Mouse (Mus musculus): ENCODE measurements around the gene Obscn. TPM values are rescaled to one million over a fixed set of nuclear protein-coding genes. Genes with fewer than 3 reads are reported as not detected.
A peak's percentile ranks its signal among the peaks of the same experiment; 100 is the strongest.

Obscn gene
- total and polyA plus RNA-seq, 3 experiments: 0.08 to 0.54 TPM; not detected in 1

DNA sequence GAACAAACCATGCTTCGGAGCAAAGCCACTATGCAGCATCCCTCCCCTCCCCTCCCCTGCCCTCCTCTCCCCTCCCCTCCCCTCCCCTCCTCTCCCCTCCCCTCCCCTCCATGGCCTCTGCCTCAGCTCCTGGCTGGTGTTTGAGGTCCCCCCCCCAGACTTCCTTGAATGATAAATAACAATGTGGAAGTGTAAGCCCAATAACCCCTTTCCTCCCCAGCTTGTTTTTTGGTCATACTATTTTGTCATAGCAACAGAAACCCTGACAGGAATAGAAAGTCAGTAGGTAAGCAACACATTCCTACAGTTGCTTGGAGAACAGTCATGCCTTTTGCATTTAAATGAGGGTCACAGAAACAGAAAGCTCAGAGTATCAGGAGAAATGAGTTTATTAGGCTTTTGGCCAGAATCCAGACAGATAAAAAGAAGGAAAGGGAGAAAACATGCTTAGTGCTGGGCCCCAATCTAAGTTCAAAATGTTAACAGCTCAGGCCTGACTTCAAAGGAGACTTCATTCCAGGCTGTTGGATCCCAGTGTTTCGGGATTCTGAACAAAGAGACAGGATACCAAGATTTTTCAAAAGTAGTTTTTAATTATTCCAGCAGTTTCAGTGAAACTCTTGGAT, 29.5 kb upstream of the Obscn start:
- peak overlapping the region; percentile 97 for H3K27ac ChIP-seq (ENCODE audit: control insufficient read depth, low read depth, low read length)
- peaks cover 22 to 37% of the 10 kb centered on the region in 2 experiments for H3K4me1 ChIP-seq (ENCODE audit: control insufficient read depth in 1 of 2, insufficient read depth in 2 of 2, low read length in 2 of 2)
- peaks cover 10% of the 10 kb centered on the region for H3K79me2 ChIP-seq (ENCODE audit: control insufficient read depth, insufficient read depth, low read length, poor library complexity)
- H3K9me3 ChIP-seq (replicated peaks; ENCODE audit: insufficient read depth, low read length): no peaks in the 10 kb centered on the region
- H3K4me3 ChIP-seq (ENCODE audit: control insufficient read depth in 1 of 2, insufficient read depth in 1 of 2, low read depth in 2 of 2, low read length in 2 of 2): peak overlapping the region in 1 of 2 experiments; percentile 8; a peak in 2 of 4 replicates
- no peaks in the 10 kb centered on the region for H3K27me3 ChIP-seq (ENCODE audit: control insufficient read depth in 1 of 2, insufficient read depth in 2 of 2, low read length in 2 of 2)
- H3K9ac ChIP-seq (ENCODE audit: control insufficient read depth, low read depth, low read length, poor library complexity, severe bottlenecking): peak overlapping the region; percentile 16
- DNase-seq (ENCODE audit: low read depth, low spot score): peak; percentile 83
- TF ChIP-seq NELFE (IDR thresholded peaks at IDR 0.05; ENCODE audit: low read depth, low read length) (no peak), RAD21 (IDR thresholded peaks at IDR 0.05; ENCODE audit: low read depth, low read length) (no peak), EP300 (IDR thresholded peaks at IDR 0.05; ENCODE audit: low read depth in 1 of 2, low read length in 2 of 2) (peak in 1 of 2 experiments; percentile 57; a peak in 1 of 4 replicates), ETS1 (IDR thresholded peaks at IDR 0.05; ENCODE audit: low read depth, low read length) (peak; percentile 60; the same call in 1 of the 2 replicates), MXI1 (IDR thresholded peaks at IDR 0.05; ENCODE audit: low read depth, low read length) (peak; percentile 73), NRF1 (IDR thresholded peaks at IDR 0.05; ENCODE audit: insufficient read depth, low read depth, low read length, poor library complexity, severe bottlenecking) (no peak), GATA1 (IDR thresholded peaks at IDR 0.05; ENCODE audit: low read depth, low read length) (peak; percentile 66), JUND (IDR thresholded peaks at IDR 0.05; ENCODE audit: low read depth, low read length) (no peak), POLR2AphosphoS5 (IDR thresholded peaks at IDR 0.05; ENCODE audit: borderline replicate concordance, low read depth, low read length) (no peak), RCOR1 (IDR thresholded peaks at IDR 0.05; ENCODE audit: low read depth, low read length) (peak; percentile 43; the same call in 1 of the 2 replicates), HCFC1 (IDR thresholded peaks at IDR 0.05; ENCODE audit: low read depth, low read length) (no peak), MYC (IDR thresholded peaks at IDR 0.05; ENCODE audit: low read depth, low read length) (peak; percentile 72; the same call in 1 of the 2 replicates), ZNF384 (IDR thresholded peaks at IDR 0.05; ENCODE audit: low read depth, low read length) (peak; percentile 64), MAZ (IDR thresholded peaks at IDR 0.05; ENCODE audit: low read depth, low read length) (peak; percentile 70; the same call in 1 of the 2 replicates), GABPA (IDR thresholded peaks at IDR 0.05; ENCODE audit: low read depth, low read length) (no peak), ZC3H11A (IDR thresholded peaks at IDR 0.05; ENCODE audit: low read depth, low read length) (no peak), TCF12 (IDR thresholded peaks at IDR 0.05; ENCODE audit: low read depth, low read length) (0 out of 2 replicates have a peak, but pooled peaks have one; percentile 27), TBP (IDR thresholded peaks at IDR 0.05; ENCODE audit: low read depth, low read length) (0 out of 2 replicates have a peak, but pooled peaks have one; percentile 62), ELF1 (IDR thresholded peaks at IDR 0.05; ENCODE audit: low read depth, low read length) (peak; percentile 46; the same call in 1 of the 2 replicates)
- peaks cover 0 to 31% of the 10 kb centered on the region in 2 experiments; a peak in 2 of 4 replicates for H3K36me3 ChIP-seq (ENCODE audit: control insufficient read depth in 1 of 2, insufficient read depth in 2 of 2, low read length in 2 of 2)

All from MEL (cell line).